Mouse (Mus musculus): ENCODE measurements around the gene Anxa3. TPM values are rescaled to one million over a fixed set of nuclear protein-coding genes. Genes with fewer than 3 reads are reported as not detected.

Gene Anxa3
- total RNA-seq, 2 experiments from 2014 or later, result 18.6 to 18.8 TPM

GRCm38 (mm10) chr5:96834338-96834737 is 41.2 kb downstream of the Anxa3 start:
- no peak for DNase-seq (ENCODE audit: low spot score in 2 of 2)

DNA sequence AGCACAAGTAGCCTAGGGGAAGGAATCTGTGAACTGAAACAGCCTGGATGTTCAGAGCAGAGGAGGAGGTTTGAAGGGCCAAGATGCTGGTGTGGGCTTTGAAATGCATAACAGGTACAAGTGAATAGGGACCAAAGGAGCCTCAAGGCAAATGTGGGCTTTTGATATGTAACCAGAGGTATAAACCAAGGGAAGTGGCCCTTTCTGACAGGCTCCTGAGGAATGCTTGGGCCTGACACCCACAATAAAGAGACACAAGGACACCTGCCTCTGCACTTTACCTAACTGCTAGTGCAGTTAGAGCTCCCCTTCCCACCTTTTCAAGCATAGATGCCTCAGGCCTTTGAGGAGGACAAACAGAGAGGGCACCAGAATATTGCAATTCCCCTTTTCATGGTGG is 54.8 kb downstream of the Anxa3 start:
- DNase-seq (ENCODE audit: low spot score in 2 of 2), result no peak

DNA sequence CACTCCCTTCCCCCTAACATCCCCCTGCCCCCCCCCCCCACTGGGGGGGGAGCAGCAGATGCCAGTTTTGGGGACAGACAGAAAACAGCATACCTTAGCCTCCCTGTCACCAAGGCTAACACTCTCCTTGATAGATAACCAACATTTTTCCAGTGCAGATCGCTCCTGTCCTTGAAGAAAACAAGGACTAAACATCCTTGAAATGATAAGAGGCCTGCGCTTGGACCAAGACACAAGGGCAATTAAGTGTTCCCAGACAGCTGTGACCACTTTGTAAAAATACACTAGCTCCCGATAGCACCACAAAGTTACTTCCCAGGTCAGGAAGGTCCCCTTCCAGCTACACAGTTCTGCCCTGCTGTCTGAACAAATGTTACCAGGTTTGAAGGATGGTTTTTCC is 55.2 kb downstream of the Anxa3 start:
- no peak for DNase-seq (ENCODE audit: low spot score in 2 of 2)

DNA sequence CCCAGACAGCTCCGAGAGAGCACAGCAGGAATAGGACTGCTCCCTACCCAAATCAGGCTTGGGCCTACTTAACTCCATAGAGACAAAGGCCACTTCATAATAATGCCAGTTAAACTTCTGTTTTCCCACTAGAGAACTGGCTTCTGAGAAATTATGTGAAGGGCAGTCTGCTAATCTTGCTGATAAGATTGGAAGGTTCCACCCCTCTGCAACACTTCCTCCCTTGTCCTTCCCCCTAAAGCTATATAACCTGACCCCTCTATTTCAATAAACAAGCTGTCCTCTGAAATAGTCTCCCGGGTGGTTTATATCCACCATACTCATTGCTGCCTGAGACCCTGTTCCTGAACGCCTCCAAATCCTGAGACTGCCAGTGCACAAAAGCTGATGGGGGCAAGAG is 56.1 kb downstream of the Anxa3 start:
- DNase-seq (ENCODE audit: low spot score in 2 of 2), result no peak

DNA sequence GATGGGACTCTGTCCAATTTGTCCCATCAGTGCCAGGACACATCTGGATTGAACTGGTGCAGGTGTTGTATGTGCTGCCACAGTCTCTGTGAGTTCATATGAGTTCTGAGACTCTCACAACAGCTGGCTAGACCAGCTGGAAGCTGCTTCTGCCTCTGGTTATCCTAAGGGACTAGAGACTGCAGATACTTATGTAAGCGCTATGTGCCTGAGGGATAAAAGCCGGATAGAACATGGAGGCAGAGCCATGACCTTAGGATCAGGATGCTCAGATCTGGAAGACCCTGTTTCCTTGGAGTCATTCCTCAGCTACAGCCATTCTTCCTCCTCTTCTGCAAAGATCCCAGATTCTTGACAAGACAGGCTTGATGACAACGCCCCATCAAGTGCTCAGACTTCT is 60.3 kb downstream of the Anxa3 start:
- no peak for DNase-seq (ENCODE audit: low spot score in 2 of 2)

- DNase-seq (ENCODE audit: low spot score in 2 of 2), result no peak
Observed at GRCm38 (mm10) chr5:96854350-96854749, 61.2 kb downstream of the Anxa3 start.

DNA sequence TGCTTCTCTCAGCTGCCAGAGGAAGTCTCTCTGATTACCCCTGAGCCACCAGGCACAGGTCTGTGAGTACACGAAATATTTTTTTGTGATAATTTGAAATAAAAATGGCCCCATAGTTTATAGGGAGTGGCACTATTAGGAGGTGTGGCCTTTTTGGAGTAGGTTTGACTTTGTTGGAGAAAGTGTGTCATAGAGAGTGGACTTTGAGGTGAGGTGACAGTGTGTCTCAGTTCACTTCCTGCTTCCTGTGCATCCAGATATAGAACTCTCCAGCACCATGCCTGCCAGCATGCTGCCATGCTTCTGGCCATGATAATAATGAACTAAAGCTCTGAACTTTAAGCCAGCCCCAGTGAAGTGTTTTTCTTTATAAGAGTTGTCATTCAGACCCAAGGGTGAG is 66.8 kb downstream of the Anxa3 start:
- no peak for DNase-seq (ENCODE audit: low spot score in 2 of 2)

GRCm38 (mm10) chr5:96867171-96867570 is 74.0 kb downstream of the Anxa3 start:
- no peak for DNase-seq (ENCODE audit: low spot score in 2 of 2)

GRCm38 (mm10) chr5:96868893-96869292 is 75.8 kb downstream of the Anxa3 start:
- no peak for DNase-seq (ENCODE audit: low spot score in 2 of 2)

DNA sequence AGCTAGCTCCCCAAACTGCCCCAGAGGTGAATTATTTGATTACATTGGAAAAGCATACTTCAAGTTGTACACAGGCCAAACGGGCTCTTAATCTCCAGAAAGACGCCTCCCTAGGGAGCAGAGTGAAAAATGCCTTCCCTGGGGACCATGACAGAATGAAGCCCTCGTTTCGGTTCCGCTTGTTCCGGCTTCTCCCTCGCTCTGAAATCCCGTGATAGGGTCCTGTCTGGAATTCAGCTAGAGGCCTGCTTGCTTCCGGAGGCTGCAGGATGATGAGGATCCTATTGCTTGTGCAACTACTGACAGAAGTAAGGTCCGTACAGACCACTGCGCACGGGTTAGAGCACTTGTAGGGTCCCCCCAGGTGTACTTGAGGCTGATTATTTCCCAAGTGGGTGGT is 77.9 kb downstream of the Anxa3 start:
- no peak for DNase-seq (ENCODE audit: low spot score in 2 of 2)

GRCm38 (mm10) chr5:96878178-96878577 is 85.0 kb downstream of the Anxa3 start:
- peak in 1 of 2 experiments; percentile 20 for DNase-seq (ENCODE audit: low spot score in 2 of 2)

- no peak for DNase-seq (ENCODE audit: low spot score in 2 of 2)
Observed at GRCm38 (mm10) chr5:96878851-96879540, 85.9 kb downstream of the Anxa3 start.

DNA sequence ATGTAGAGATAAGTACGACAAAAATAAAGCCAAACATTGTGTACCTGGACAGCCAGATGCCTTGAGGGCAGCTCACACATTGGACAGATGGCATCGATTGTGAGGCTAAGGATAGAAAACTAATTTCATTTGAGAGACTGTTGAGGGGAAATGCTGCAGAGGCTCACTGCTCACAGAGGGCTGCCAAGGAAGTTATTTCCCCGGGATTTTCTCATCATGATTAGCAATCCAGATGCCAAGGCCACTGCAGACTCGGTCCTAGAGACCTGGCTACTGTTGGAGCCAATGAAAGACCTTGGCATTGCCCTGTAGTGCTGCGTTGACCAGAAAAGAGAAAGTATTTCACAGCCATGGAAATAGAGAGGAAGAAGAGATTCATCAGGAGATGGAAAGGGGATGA is 87.1 kb downstream of the Anxa3 start:
- peak; percentile 16 to 21 for DNase-seq (ENCODE audit: low spot score in 2 of 2)

DNA sequence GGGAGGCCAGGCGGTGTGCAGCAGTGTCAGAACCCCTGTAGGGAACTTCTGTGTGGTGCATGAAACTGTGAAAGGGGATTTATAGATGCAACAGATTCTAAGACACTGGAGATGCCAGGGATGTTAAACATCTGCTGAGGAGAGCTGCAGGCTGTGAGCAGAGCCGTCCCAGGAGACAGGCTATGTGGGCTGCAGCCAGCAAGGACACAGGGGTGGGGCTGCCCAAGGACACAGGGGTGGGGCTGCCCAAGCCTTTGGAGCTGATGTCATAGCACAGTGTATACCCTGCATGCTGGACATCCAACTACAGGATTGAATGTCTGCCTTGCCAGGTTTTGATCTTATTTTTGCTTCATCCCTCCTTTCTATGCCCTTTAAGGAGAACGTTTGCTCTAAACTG is 88.0 kb downstream of the Anxa3 start:
- DNase-seq (ENCODE audit: low spot score in 2 of 2), result no peak

GRCm38 (mm10) chr5:96881613-96882012 is 88.5 kb downstream of the Anxa3 start:
- peak in 1 of 2 experiments; percentile 14 for DNase-seq (ENCODE audit: low spot score in 2 of 2)

GRCm38 (mm10) chr5:96885202-96885601 is 92.1 kb downstream of the Anxa3 start:
- DNase-seq (ENCODE audit: low spot score in 2 of 2), result no peak

DNA sequence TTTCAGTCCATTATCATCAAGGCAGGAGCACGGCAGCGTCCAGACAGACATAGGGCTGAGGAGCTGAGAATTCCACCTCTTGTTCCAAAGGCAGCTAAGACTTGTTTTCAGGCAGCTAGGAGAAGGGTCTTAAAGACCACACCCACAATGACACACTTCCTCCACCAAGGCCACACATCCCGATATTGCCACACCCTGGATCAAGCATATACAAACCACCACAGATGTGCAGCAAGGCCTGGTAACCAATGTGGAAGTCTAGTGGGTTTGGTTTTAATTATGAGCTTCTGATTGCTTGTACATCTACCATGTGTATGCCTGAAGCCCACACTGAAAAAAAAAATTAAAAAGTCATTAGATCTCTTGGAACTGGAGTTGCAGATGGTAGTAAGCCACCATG is 95.3 kb downstream of the Anxa3 start:
- no peak for DNase-seq (ENCODE audit: low spot score in 2 of 2)

- peak in 1 of 2 experiments; percentile 75 for DNase-seq (ENCODE audit: low spot score in 2 of 2)
Observed at GRCm38 (mm10) chr5:96890367-96890766, 97.2 kb downstream of the Anxa3 start.

Other genes with a start within 250 kb of the Anxa3 start
- 10 to 100 TPM; 13.7 to 14.3 TPM for gene Bmp2k, start 204.3 kb downstream of the Anxa3 start, total RNA-seq (2021)